Mouse (Mus musculus): ENCODE results near the gene Kcnj8. TPM values are rescaled to one million over a fixed set of nuclear protein-coding genes. Genes with fewer than 3 reads are reported as not detected.

Gene Kcnj8
- polyA plus RNA-seq, 1 experiment from 2014 or later: 6.6 TPM

- WGBS: 81% methylated on average over 10 of the region's 10 CpGs
Measured at GRCm38 (mm10) chr6:142558076-142558475, 13.3 kb downstream of the Kcnj8 start.

GRCm38 (mm10) chr6:142555988-142556387 is 15.4 kb downstream of the Kcnj8 start:
- ATAC-seq (ENCODE audit: low FRiP score): no peak
- 40% methylated on average over 1 of the region's 1 CpGs for WGBS

More at GRCm38 (mm10) chr6:142558076-142558475, 13.3 kb downstream of the Kcnj8 start:
- H3K9me3 ChIP-seq (ENCODE audit: control insufficient read depth, low read length): no peaks in the 10 kb centered on the region
- no peaks in the 10 kb centered on the region for H3K36me3 ChIP-seq (ENCODE audit: control insufficient read depth, insufficient read depth, low read length)
- no peak for ATAC-seq (ENCODE audit: low FRiP score)
- no peak overlapping the region for H3K27ac ChIP-seq (ENCODE audit: low read depth, low read length)
- H3K4me2 ChIP-seq: no peak overlapping the region
- no peak overlapping the region for H3K4me3 ChIP-seq (ENCODE audit: low read depth, low read length)
- no peaks in the 10 kb centered on the region for H3K27me3 ChIP-seq (ENCODE audit: control insufficient read depth, insufficient read depth, low read length)
- H3K9ac ChIP-seq (ENCODE audit: low read length): no peak overlapping the region
- H3K4me1 ChIP-seq (ENCODE audit: control insufficient read depth, insufficient read depth, low read length): no peaks in the 10 kb centered on the region
- DNase-seq (ENCODE audit: low spot score, missing footprints): no peak

DNA sequence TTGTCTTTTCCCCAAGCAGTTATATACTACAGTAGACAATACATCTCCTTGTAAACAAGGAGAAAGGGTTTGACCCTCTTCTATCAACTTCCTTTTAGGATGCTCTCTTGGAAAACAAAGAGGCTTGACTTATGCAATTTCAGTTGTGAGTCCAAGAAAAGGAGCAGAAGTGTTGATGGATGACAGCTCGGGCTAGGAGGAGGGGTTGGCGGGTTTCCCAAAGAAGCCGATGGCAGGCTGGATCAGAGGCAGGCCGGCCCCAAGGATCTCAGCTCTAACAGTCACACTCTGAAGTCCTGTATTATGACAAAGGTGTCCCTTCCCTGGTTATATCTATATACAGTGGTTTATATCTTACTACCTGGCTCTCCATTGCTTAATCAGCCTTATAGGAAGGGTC is 19.9 kb downstream of the Kcnj8 start:
- 93% methylated on average over 4 of the region's 4 CpGs for WGBS
- H3K9ac ChIP-seq (ENCODE audit: low read length): no peak overlapping the region
- H3K9me3 ChIP-seq (ENCODE audit: control insufficient read depth, low read length): no peaks in the 10 kb centered on the region
- DNase-seq (ENCODE audit: low spot score, missing footprints): no peak
- no peaks in the 10 kb centered on the region for H3K27me3 ChIP-seq (ENCODE audit: control insufficient read depth, insufficient read depth, low read length)
- no peak overlapping the region for H3K27ac ChIP-seq (ENCODE audit: low read depth, low read length)
- no peaks in the 10 kb centered on the region for H3K36me3 ChIP-seq (ENCODE audit: control insufficient read depth, insufficient read depth, low read length)
- H3K4me1 ChIP-seq (ENCODE audit: control insufficient read depth, insufficient read depth, low read length): no peaks in the 10 kb centered on the region
- no peak for ATAC-seq (ENCODE audit: low FRiP score)
- H3K4me3 ChIP-seq (ENCODE audit: low read depth, low read length): no peak overlapping the region
- H3K4me2 ChIP-seq: no peak overlapping the region

More at GRCm38 (mm10) chr6:142555988-142556387, 15.4 kb downstream of the Kcnj8 start:
- no peaks in the 10 kb centered on the region for H3K27me3 ChIP-seq (ENCODE audit: control insufficient read depth, insufficient read depth, low read length)
- H3K9ac ChIP-seq (ENCODE audit: low read length): no peak overlapping the region
- H3K36me3 ChIP-seq (ENCODE audit: control insufficient read depth, insufficient read depth, low read length): no peaks in the 10 kb centered on the region
- no peak overlapping the region for H3K4me2 ChIP-seq
- H3K9me3 ChIP-seq (ENCODE audit: control insufficient read depth, low read length): no peaks in the 10 kb centered on the region
- DNase-seq (ENCODE audit: low spot score, missing footprints): no peak
- H3K4me3 ChIP-seq (ENCODE audit: low read depth, low read length): no peak overlapping the region
- H3K4me1 ChIP-seq (ENCODE audit: control insufficient read depth, insufficient read depth, low read length): no peaks in the 10 kb centered on the region
- H3K27ac ChIP-seq (ENCODE audit: low read depth, low read length): no peak overlapping the region

GRCm38 (mm10) chr6:142550871-142551270 is 20.5 kb downstream of the Kcnj8 start:
- Histone ChIP-seq H3K4me2 (no peak overlapping the region), H3K9me3 (ENCODE audit: control insufficient read depth, low read length) (no peaks in the 10 kb centered on the region), H3K36me3 (ENCODE audit: control insufficient read depth, insufficient read depth, low read length) (no peaks in the 10 kb centered on the region), H3K9ac (ENCODE audit: low read length) (no peak overlapping the region), H3K27ac (ENCODE audit: low read depth, low read length) (no peak overlapping the region), H3K27me3 (ENCODE audit: control insufficient read depth, insufficient read depth, low read length) (no peaks in the 10 kb centered on the region), H3K4me3 (ENCODE audit: low read depth, low read length) (no peak overlapping the region), H3K4me1 (ENCODE audit: control insufficient read depth, insufficient read depth, low read length) (no peaks in the 10 kb centered on the region)
- peak; percentile 65 for DNase-seq (ENCODE audit: low spot score, missing footprints)
- WGBS: 76% methylated on average over 4 of the region's 4 CpGs
- no peak for ATAC-seq (ENCODE audit: low FRiP score)

- no peak for ATAC-seq (ENCODE audit: low FRiP score)
- Histone ChIP-seq H3K27ac (ENCODE audit: low read depth, low read length) (no peak overlapping the region), H3K9me3 (ENCODE audit: control insufficient read depth, low read length) (no peaks in the 10 kb centered on the region), H3K4me1 (ENCODE audit: control insufficient read depth, insufficient read depth, low read length) (no peaks in the 10 kb centered on the region), H3K27me3 (ENCODE audit: control insufficient read depth, insufficient read depth, low read length) (no peaks in the 10 kb centered on the region), H3K4me3 (ENCODE audit: low read depth, low read length) (no peak overlapping the region), H3K9ac (ENCODE audit: low read length) (no peak overlapping the region), H3K36me3 (ENCODE audit: control insufficient read depth, insufficient read depth, low read length) (no peaks in the 10 kb centered on the region), H3K4me2 (no peak overlapping the region)
- no peak for DNase-seq (ENCODE audit: low spot score, missing footprints)
- WGBS: 90% methylated on average over 2 of the region's 2 CpGs
Measured at GRCm38 (mm10) chr6:142548377-142548776, 23.0 kb downstream of the Kcnj8 start.

GRCm38 (mm10) chr6:142545132-142545531 is 26.3 kb downstream of the Kcnj8 start:
- no peak for ATAC-seq (ENCODE audit: low FRiP score)
- H3K4me3 ChIP-seq (ENCODE audit: low read depth, low read length): no peak overlapping the region

GRCm38 (mm10) chr6:142543648-142544047 is 27.8 kb downstream of the Kcnj8 start:
- no peaks in the 10 kb centered on the region for H3K36me3 ChIP-seq (ENCODE audit: control insufficient read depth, insufficient read depth, low read length)
- no peak for DNase-seq (ENCODE audit: low spot score, missing footprints)
- no peak overlapping the region for H3K4me3 ChIP-seq (ENCODE audit: low read depth, low read length)
- no peak for ATAC-seq (ENCODE audit: low FRiP score)
- H3K9ac ChIP-seq (ENCODE audit: low read length): no peak overlapping the region
- no peaks in the 10 kb centered on the region for H3K27me3 ChIP-seq (ENCODE audit: control insufficient read depth, insufficient read depth, low read length)
- no peaks in the 10 kb centered on the region for H3K4me1 ChIP-seq (ENCODE audit: control insufficient read depth, insufficient read depth, low read length)
- H3K4me2 ChIP-seq: no peak overlapping the region
- WGBS: 86% methylated on average over 4 of the region's 4 CpGs
- H3K27ac ChIP-seq (ENCODE audit: low read depth, low read length): no peak overlapping the region
- H3K9me3 ChIP-seq (ENCODE audit: control insufficient read depth, low read length): no peaks in the 10 kb centered on the region

More at GRCm38 (mm10) chr6:142545132-142545531, 26.3 kb downstream of the Kcnj8 start:
- H3K9ac ChIP-seq (ENCODE audit: low read length): no peak overlapping the region
- peak overlapping the region; percentile 30 for H3K4me2 ChIP-seq
- no peak overlapping the region for H3K27ac ChIP-seq (ENCODE audit: low read depth, low read length)
- no peak for DNase-seq (ENCODE audit: low spot score, missing footprints)
- H3K27me3 ChIP-seq (ENCODE audit: control insufficient read depth, insufficient read depth, low read length): no peaks in the 10 kb centered on the region
- H3K4me1 ChIP-seq (ENCODE audit: control insufficient read depth, insufficient read depth, low read length): no peaks in the 10 kb centered on the region
- H3K36me3 ChIP-seq (ENCODE audit: control insufficient read depth, insufficient read depth, low read length): no peaks in the 10 kb centered on the region
- H3K9me3 ChIP-seq (ENCODE audit: control insufficient read depth, low read length): no peaks in the 10 kb centered on the region
- 62% methylated on average over 14 of the region's 14 CpGs for WGBS

DNA sequence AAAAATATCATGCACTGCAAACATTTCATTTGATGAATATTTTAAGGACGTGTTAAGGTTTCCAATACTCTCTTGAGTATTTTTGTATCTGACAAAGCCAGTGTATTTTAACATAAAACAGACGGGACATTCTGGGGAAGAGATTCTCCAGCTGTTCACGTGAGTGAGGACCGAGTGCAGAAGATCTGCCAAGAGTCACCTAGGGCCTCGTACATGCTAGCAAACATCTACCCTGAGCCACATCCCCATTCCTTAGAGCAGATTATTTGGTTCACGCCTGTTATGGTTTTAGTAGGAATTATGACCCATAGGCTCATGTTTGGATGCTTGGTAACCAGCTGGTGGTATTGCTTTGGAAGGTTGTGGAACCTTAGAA is 28.6 kb downstream of the Kcnj8 start:
- Histone ChIP-seq H3K27me3 (ENCODE audit: control insufficient read depth, insufficient read depth, low read length) (no peaks in the 10 kb centered on the region), H3K9ac (ENCODE audit: low read length) (no peak overlapping the region), H3K4me3 (ENCODE audit: low read depth, low read length) (no peak overlapping the region), H3K36me3 (ENCODE audit: control insufficient read depth, insufficient read depth, low read length) (no peaks in the 10 kb centered on the region), H3K4me2 (no peak overlapping the region), H3K4me1 (ENCODE audit: control insufficient read depth, insufficient read depth, low read length) (no peaks in the 10 kb centered on the region), H3K9me3 (ENCODE audit: control insufficient read depth, low read length) (no peaks in the 10 kb centered on the region), H3K27ac (ENCODE audit: low read depth, low read length) (no peak overlapping the region)
- DNase-seq (ENCODE audit: low spot score, missing footprints): no peak
- ATAC-seq (ENCODE audit: low FRiP score): no peak
- WGBS: 90% methylated on average over 6 of the region's 6 CpGs

- Histone ChIP-seq H3K27me3 (ENCODE audit: control insufficient read depth, insufficient read depth, low read length) (no peaks in the 10 kb centered on the region), H3K4me2 (no peak overlapping the region), H3K9ac (ENCODE audit: low read length) (no peak overlapping the region), H3K36me3 (ENCODE audit: control insufficient read depth, insufficient read depth, low read length) (no peaks in the 10 kb centered on the region), H3K9me3 (ENCODE audit: control insufficient read depth, low read length) (no peaks in the 10 kb centered on the region), H3K4me1 (ENCODE audit: control insufficient read depth, insufficient read depth, low read length) (no peaks in the 10 kb centered on the region), H3K4me3 (ENCODE audit: low read depth, low read length) (no peak overlapping the region), H3K27ac (ENCODE audit: low read depth, low read length) (no peak overlapping the region)
- no peak for ATAC-seq (ENCODE audit: low FRiP score)
- no peak for DNase-seq (ENCODE audit: low spot score, missing footprints)
- WGBS: 82% methylated on average over 8 of the region's 8 CpGs
Measured at GRCm38 (mm10) chr6:142542082-142542799, 29.2 kb downstream of the Kcnj8 start.

Measured in midbrain, embryonic 11.5 days (tissue).